Mouse (Mus musculus): ENCODE results near the gene Irf6. TPM values are rescaled to one million over a fixed set of nuclear protein-coding genes. Genes with fewer than 3 reads are reported as not detected.
A peak's percentile ranks its signal among the peaks of the same experiment; 100 is the strongest.

The Irf6 gene
- polyA plus RNA-seq, 1 experiment from 2014 or later: 56.7 TPM

- no peaks in the 10 kb centered on the region for H3K27me3 ChIP-seq
- peak overlapping the region; percentile 71 for H3K4me3 ChIP-seq (replicated peaks)
- peaks cover 31% of the 10 kb centered on the region for H3K4me1 ChIP-seq
- no peaks in the 10 kb centered on the region for H3K36me3 ChIP-seq
- H3K4me2 ChIP-seq (replicated peaks): peak overlapping the region; percentile 71
- peak overlapping the region; percentile 87; the same call in 1 of the 2 replicates for H3K27ac ChIP-seq (replicated peaks)
- H3K9me3 ChIP-seq (replicated peaks): no peaks in the 10 kb centered on the region
- peak overlapping the region; percentile 68; the same call in 1 of the 2 replicates for H3K9ac ChIP-seq
- ATAC-seq (ENCODE audit: insufficient number of reproducible peaks, low FRiP score, low TSS enrichment, low read depth): no peak
- 89% methylated on average over 13 of the region's 13 CpGs for WGBS
Observed at GRCm38 (mm10) chr1:193174143-193174733, 21.3 kb downstream of the Irf6 start.

DNA sequence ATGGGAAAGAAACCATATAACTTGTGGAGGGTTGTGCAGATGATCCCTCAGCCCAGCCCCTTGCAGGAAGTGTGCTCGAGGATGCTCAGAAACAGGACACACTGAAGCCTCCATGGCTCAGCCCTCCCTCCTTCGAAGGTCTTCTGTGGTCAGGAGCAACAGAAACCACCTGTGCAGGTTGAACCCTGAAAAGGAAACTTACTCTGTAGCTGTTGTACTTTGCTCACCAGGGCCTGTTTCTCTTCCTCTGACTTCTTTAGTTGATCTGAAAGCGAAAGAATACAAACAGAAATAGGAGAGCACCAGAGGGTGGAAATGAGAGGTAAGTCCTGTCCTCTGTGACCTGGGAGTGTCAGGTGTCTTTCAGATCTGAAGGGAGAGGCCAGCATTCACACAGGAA is 28.2 kb downstream of the Irf6 start:
- Histone ChIP-seq H3K4me2 (replicated peaks) (no peak overlapping the region), H3K27ac (replicated peaks) (no peak overlapping the region), H3K4me3 (replicated peaks) (no peak overlapping the region), H3K9me3 (replicated peaks) (no peaks in the 10 kb centered on the region), H3K4me1 (peaks cover 11% of the 10 kb centered on the region; the same call in 1 of the 2 replicates), H3K27me3 (no peaks in the 10 kb centered on the region), H3K9ac (no peak overlapping the region), H3K36me3 (no peaks in the 10 kb centered on the region)
- ATAC-seq (ENCODE audit: insufficient number of reproducible peaks, low FRiP score, low TSS enrichment, low read depth): no peak
- 69% methylated on average over 3 of the region's 3 CpGs for WGBS

DNA sequence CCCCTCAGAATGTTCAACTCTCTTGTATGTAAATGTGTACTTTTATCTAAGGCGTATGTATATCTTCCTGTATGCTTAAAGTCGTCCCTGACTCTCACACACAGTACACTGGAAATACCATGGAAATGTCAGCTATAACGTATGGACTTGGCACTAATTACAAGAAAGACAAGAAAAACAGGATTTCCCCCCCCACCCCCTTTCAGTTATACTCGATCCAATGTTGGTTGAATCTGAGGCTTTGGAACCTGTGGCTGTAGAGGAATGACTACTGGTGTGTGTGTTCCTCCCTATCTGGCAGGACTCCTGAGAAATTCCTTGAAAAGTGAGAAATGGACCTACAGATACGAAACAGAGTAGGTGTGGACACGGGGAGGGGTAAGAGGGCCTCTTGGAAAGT is 35.3 kb downstream of the Irf6 start:
- Histone ChIP-seq H3K4me3 (replicated peaks) (no peak overlapping the region), H3K4me2 (replicated peaks) (no peak overlapping the region), H3K4me1 (peaks cover 43% of the 10 kb centered on the region), H3K27me3 (no peaks in the 10 kb centered on the region), H3K36me3 (no peaks in the 10 kb centered on the region), H3K9me3 (replicated peaks) (no peaks in the 10 kb centered on the region), H3K9ac (no peak overlapping the region), H3K27ac (replicated peaks) (peak overlapping the region; percentile 94)
- no peak for ATAC-seq (ENCODE audit: insufficient number of reproducible peaks, low FRiP score, low TSS enrichment, low read depth)
- 67% methylated on average over 6 of the region's 6 CpGs for WGBS

GRCm38 (mm10) chr1:193189151-193189621 is 36.3 kb downstream of the Irf6 start:
- 7% methylated on average over 9 of the region's 9 CpGs for WGBS
- peak overlapping the region; percentile 94 for H3K27ac ChIP-seq (replicated peaks)
- H3K9me3 ChIP-seq (replicated peaks): no peaks in the 10 kb centered on the region
- no peak overlapping the region for H3K4me3 ChIP-seq (replicated peaks)
- peaks cover 43% of the 10 kb centered on the region for H3K4me1 ChIP-seq
- no peak overlapping the region for H3K9ac ChIP-seq
- ATAC-seq (ENCODE audit: insufficient number of reproducible peaks, low FRiP score, low TSS enrichment, low read depth): peak; percentile 95
- H3K4me2 ChIP-seq (replicated peaks): peak overlapping the region; percentile 17; the same call in 1 of the 2 replicates
- H3K36me3 ChIP-seq: no peaks in the 10 kb centered on the region
- H3K27me3 ChIP-seq: no peaks in the 10 kb centered on the region

GRCm38 (mm10) chr1:193189771-193190170 is 36.9 kb downstream of the Irf6 start:
- Histone ChIP-seq H3K27me3 (no peaks in the 10 kb centered on the region), H3K9me3 (replicated peaks) (no peaks in the 10 kb centered on the region), H3K27ac (replicated peaks) (peak overlapping the region; percentile 94), H3K4me3 (replicated peaks) (no peak overlapping the region), H3K4me1 (peaks cover 39% of the 10 kb centered on the region), H3K36me3 (no peaks in the 10 kb centered on the region), H3K9ac (no peak overlapping the region), H3K4me2 (replicated peaks) (0 out of 2 replicates have a peak overlapping the region, but pooled peaks have one; percentile 17)
- 15% methylated on average over 3 of the region's 3 CpGs for WGBS
- peak; percentile 41 for ATAC-seq (ENCODE audit: insufficient number of reproducible peaks, low FRiP score, low TSS enrichment, low read depth)

DNA sequence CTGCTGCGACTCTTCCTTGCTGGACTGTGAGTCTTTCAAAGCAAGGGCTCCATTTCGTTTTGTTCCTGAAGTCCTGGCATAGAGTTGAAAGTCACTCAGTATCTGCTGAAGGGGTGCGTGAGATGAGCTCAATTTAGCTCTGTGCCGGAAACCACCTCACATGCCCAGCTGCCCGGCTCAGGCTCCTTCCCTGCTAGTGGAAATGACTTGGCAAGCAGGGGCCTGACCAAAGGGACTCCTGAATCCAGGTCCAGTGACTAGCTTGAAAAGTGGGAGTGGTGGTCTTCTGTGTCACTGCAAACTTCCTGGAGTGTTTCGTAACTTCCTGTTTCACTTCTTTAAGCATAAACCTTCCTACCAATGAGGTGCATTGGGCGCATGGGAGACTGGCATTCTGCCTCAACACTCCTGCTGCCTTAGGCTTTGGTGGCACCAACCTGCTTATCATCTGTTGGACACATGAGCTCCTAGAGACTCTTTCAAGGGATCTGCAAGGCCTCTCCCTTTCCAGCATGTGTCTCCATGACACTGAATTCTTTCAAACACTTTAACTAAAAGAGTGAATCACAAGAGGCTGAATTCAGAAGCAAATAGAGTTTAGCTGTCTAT is 38.9 kb downstream of the Irf6 start:
- Histone ChIP-seq H3K4me1 (peaks cover 36% of the 10 kb centered on the region), H3K4me2 (replicated peaks) (no peak overlapping the region), H3K9me3 (replicated peaks) (no peaks in the 10 kb centered on the region), H3K4me3 (replicated peaks) (no peak overlapping the region), H3K36me3 (no peaks in the 10 kb centered on the region), H3K27ac (replicated peaks) (peak overlapping the region; percentile 58; the same call in 1 of the 2 replicates), H3K27me3 (no peaks in the 10 kb centered on the region), H3K9ac (no peak overlapping the region)
- no peak for ATAC-seq (ENCODE audit: insufficient number of reproducible peaks, low FRiP score, low TSS enrichment, low read depth)
- WGBS: 75% methylated on average over 7 of the region's 7 CpGs

DNA sequence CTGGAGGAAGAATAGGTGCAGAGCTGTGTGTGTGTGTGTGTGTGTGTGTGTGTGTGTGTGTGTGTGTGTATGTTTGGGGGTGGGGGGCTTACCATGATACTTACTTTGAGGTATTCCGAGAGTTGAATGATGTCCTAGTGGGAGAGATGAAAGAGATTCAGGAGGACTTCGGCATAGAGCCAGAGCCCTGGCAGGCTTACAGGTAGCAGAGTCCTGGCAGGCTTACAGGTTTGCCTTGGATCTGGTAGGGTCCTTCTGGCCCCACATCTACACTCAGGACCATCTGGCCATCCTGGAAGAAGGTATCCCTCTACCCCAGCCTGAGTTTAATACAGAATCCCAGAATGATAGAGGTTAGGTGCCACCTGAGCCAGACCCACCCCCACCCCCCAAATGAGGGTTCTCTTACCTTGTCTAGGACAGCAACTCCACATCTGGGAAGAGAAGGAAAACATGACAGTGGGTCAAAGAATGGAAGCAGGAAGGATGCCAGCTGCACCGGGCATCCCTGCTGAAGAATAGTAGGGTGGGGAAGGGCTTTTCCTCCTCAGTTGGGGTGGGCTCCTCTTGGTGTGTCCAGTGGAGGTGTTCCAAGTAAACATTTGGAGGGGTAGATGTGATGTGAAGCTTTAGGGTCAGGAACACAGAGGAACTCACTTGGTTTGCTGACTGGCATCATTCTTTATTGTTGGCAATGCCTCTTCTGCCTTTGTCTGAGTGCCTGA is 41.7 kb downstream of the Irf6 start:
- Histone ChIP-seq H3K36me3 (no peaks in the 10 kb centered on the region), H3K4me2 (replicated peaks) (no peak overlapping the region), H3K9ac (no peak overlapping the region), H3K4me3 (replicated peaks) (no peak overlapping the region), H3K27ac (replicated peaks) (no peak overlapping the region), H3K4me1 (peaks cover 21% of the 10 kb centered on the region), H3K9me3 (replicated peaks) (no peaks in the 10 kb centered on the region), H3K27me3 (no peaks in the 10 kb centered on the region)
- no peak for ATAC-seq (ENCODE audit: insufficient number of reproducible peaks, low FRiP score, low TSS enrichment, low read depth)
- 75% methylated on average over 3 of the region's 3 CpGs for WGBS

DNA sequence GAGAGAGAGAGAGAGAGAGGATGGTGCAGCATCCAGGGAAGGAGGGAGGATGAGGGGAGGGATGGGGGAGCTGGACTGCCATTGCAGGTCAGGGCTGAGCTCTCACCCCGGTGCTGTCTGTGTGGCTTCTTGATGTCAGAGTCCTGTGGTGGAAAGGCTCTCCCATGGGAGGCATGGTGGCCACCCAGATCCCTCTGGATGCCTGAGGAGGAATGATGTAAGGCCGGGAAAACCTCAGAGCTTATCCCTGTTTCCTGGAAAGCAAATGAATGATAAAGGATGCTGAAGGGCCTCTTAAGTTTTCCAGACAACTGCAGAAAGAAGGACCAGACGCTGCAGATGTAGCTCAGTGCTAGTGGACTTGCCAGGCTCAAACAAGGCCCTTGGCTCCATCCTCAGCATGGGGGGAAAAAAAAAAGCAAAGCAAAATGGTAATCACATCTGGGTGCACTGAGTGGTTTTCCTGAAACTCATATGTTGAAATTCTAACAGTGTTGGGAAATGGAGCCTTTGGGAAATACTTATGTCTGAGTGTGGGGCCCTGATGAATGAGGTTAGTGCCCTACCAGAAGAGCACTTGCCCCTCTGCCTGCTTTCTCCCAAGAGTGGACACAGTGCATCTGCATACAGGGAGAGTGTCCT is 42.4 kb downstream of the Irf6 start:
- no peak overlapping the region for H3K27ac ChIP-seq (replicated peaks)
- no peak overlapping the region for H3K4me2 ChIP-seq (replicated peaks)
- H3K9me3 ChIP-seq (replicated peaks): no peaks in the 10 kb centered on the region
- H3K4me1 ChIP-seq: peaks cover 14% of the 10 kb centered on the region
- no peaks in the 10 kb centered on the region for H3K36me3 ChIP-seq
- ATAC-seq (ENCODE audit: insufficient number of reproducible peaks, low FRiP score, low TSS enrichment, low read depth): no peak
- WGBS: 65% methylated on average over 3 of the region's 3 CpGs
- no peaks in the 10 kb centered on the region for H3K27me3 ChIP-seq
- H3K4me3 ChIP-seq (replicated peaks): no peak overlapping the region
- H3K9ac ChIP-seq: no peak overlapping the region

- H3K4me2 ChIP-seq (replicated peaks): no peak overlapping the region
- no peak overlapping the region for H3K9ac ChIP-seq
- no peak overlapping the region for H3K4me3 ChIP-seq (replicated peaks)
- H3K9me3 ChIP-seq (replicated peaks): no peaks in the 10 kb centered on the region
- 80% methylated on average over 18 of the region's 18 CpGs for WGBS
- ATAC-seq (ENCODE audit: insufficient number of reproducible peaks, low FRiP score, low TSS enrichment, low read depth): peak; percentile 21; the same call in 1 of the 2 replicates
- H3K27me3 ChIP-seq: no peaks in the 10 kb centered on the region
- no peaks in the 10 kb centered on the region for H3K36me3 ChIP-seq
- no peaks in the 10 kb centered on the region for H3K4me1 ChIP-seq
- no peak overlapping the region for H3K27ac ChIP-seq (replicated peaks)
Observed at GRCm38 (mm10) chr1:193197494-193198205, 44.7 kb downstream of the Irf6 start.

- no peak for ATAC-seq (ENCODE audit: insufficient number of reproducible peaks, low FRiP score, low TSS enrichment, low read depth)
- Histone ChIP-seq H3K36me3 (no peaks in the 10 kb centered on the region), H3K9me3 (replicated peaks) (no peaks in the 10 kb centered on the region), H3K27me3 (no peaks in the 10 kb centered on the region), H3K27ac (replicated peaks) (no peak overlapping the region), H3K9ac (no peak overlapping the region), H3K4me1 (no peaks in the 10 kb centered on the region), H3K4me2 (replicated peaks) (no peak overlapping the region), H3K4me3 (replicated peaks) (no peak overlapping the region)
- 85% methylated on average over 2 of the region's 2 CpGs for WGBS
Observed at GRCm38 (mm10) chr1:193198312-193198711, 45.4 kb downstream of the Irf6 start.

Data from embryonic facial prominence, embryonic 15.5 days (tissue).